In genomic region chr14:103354396-103355352, GRCm38 (mm10) we compare ENCODE assay signal across 9 mouse cellular contexts. TPM values are rescaled to one million over a fixed set of nuclear protein-coding genes. Genes with fewer than 3 reads are reported as not detected.
DNase-seq lines count a peak whose midpoint lies in the region; ATAC-seq lines count a peak whose summit lies in the region.
"Had no signal": no experiment of that assay in that cellular context is flagged by ENCODE, and none has a peak within 500 bp of the region (broad histone marks: within the 10 kb centered on the region; RNA-seq: fewer than 3 reads in every experiment).

No protein-coding gene starts in this region.

- no peak; the same call in 1 of the 2 replicates for ATAC-seq in heart, embryonic 14.5 days (ENCODE audit: insufficient number of reproducible peaks, insufficient read depth, low FRiP score, low read depth)

- peaks cover 2 to 8% of the 10 kb centered on the region in 2 experiments for H3K4me1 ChIP-seq in heart, embryonic 14.5 days (ENCODE audit: control insufficient read depth in 2 of 2, insufficient read depth in 2 of 2, low read length in 2 of 2)

- no peak for DNase-seq in heart, postnatal 14 days
- peak; percentile 39 for DNase-seq in testis, postnatal 14 days (ENCODE audit: low spot score)
- DNase-seq in testis, postnatal 10 days (ENCODE audit: low spot score), result no peak
- DNase-seq in kidney, postnatal 4 days, result peak; percentile 9 to 34
- DNase-seq in ovary, postnatal 10 days (ENCODE audit: low spot score), result no peak
- DNase-seq in layer of hippocampus, postnatal 36 days, result no peak
- no peak for DNase-seq in right cerebral cortex, postnatal 10 days (ENCODE audit: low spot score in 2 of 2)
- DNase-seq: cerebellum, adult 9-11 months had no signal

- intact Hi-C loops in heart, postnatal 14 days (cut with DNase I), result no loop called here

- no peak overlapping the region for H3K27ac ChIP-seq in heart, embryonic 14.5 days (replicated peaks in 1 of 2; ENCODE audit: control insufficient read depth in 1 of 2, insufficient read depth in 1 of 2, low read depth in 2 of 2, low read length in 2 of 2)

- 25% methylated on average over 17 of the region's 18 CpGs for WGBS in heart, embryonic 14.5 days

- H3K9ac ChIP-seq in heart, embryonic 14.5 days (ENCODE audit: low read length), result no peak overlapping the region

- H3K36me3 ChIP-seq in heart, embryonic 14.5 days (ENCODE audit: control insufficient read depth, insufficient read depth, low read length), result no peaks in the 10 kb centered on the region

- peak overlapping the region; percentile 51 for H3K4me2 ChIP-seq in heart, embryonic 14.5 days (ENCODE audit: low read length)

- H3K27me3 ChIP-seq in heart, embryonic 14.5 days (ENCODE audit: control insufficient read depth, insufficient read depth, low read length), result no peaks in the 10 kb centered on the region

- no peaks in the 10 kb centered on the region for H3K9me3 ChIP-seq in heart, embryonic 14.5 days (ENCODE audit: control insufficient read depth, low read length)

- H3K4me3 ChIP-seq in heart, embryonic 14.5 days (ENCODE audit: control insufficient read depth in 1 of 2, insufficient read depth in 1 of 2, low read depth in 1 of 2, low read length in 2 of 2), result 0 out of 4 replicates have a peak overlapping the region, but pooled peaks of 1 of the 2 experiments have one; percentile 3

RNA-seq across cellular contexts. Expression of gene Mycbp2, which starts 8.1 kb away (rescaled TPM):
- 16.5 and 16.6 TPM in 2 replicates for polyA plus RNA-seq in heart, embryonic 14.5 days (2014; fragmentation: Nextera tagmentation; extraction: Ambion mirVana)
- total RNA-seq in heart, postnatal 14 days (2021), result 10 to 100 TPM; 30.8 to 31.0 TPM
- total RNA-seq in layer of hippocampus, postnatal 36 days (2021), result 100 to 1,000 TPM; 162 to 172 TPM

Comparison
In these comparisons a context has a peak if more than half of its experiments do, and no peak if none do; other contexts are left out.
1. DNase-seq: peak in testis, postnatal 14 days (single experiment) and kidney, postnatal 4 days (2 of 2); none in heart, postnatal 14 days (0 of 2), testis, postnatal 10 days (single experiment), ovary, postnatal 10 days (single experiment), layer of hippocampus, postnatal 36 days (0 of 2) and right cerebral cortex, postnatal 10 days (0 of 2).
2. RNA of gene Mycbp2, which starts 8.1 kb away (total RNA-seq): 162 to 172 TPM in layer of hippocampus, postnatal 36 days; 30.8 to 31.0 TPM in heart, postnatal 14 days; every median in the first group is over 4 times any median in the second.